In the genomic region with DNA sequence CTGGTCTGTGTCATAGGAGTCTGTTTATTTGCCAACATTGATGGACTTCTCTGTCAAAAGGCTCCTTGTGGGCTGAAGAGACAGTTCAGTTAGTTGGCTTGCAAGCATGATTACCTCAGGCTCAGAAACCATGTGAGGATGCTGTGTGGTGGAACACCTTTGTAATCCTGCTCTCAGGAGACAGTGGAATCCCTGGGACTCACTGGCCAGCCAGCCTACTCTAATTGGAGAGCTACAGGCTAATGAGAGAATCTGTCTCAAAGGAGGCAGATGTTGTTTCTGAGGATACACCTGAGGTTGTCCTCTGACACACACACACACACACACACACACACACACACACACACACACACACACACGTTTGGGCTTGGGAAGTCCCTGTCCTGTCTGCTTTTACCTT, we compare ENCODE assay signal across 22 mouse cellular contexts. TPM values are rescaled to one million over a fixed set of nuclear protein-coding genes. Genes with fewer than 3 reads are reported as not detected.
DNase-seq lines count a peak whose midpoint lies in the region; ATAC-seq and TF ChIP-seq lines count a peak whose summit lies in the region.
"Had no signal": no experiment of that assay in that cellular context is flagged by ENCODE, and none has a peak within 500 bp of the region (broad histone marks: within the 10 kb centered on the region; RNA-seq: fewer than 3 reads in every experiment).

No protein-coding gene starts in this region.

- H3K4me2 ChIP-seq in embryonic facial prominence, embryonic 14.5 days (ENCODE audit: low read depth, low read length), result no peak overlapping the region
- H3K4me2 ChIP-seq in intestine, embryonic 14.5 days (ENCODE audit: low read length), result no peak overlapping the region
- no peak overlapping the region for H3K4me2 ChIP-seq in intestine, postnatal 0 days (replicated peaks; ENCODE audit: low read depth)
- no peak overlapping the region for H3K4me2 ChIP-seq in embryonic facial prominence, embryonic 15.5 days (replicated peaks)

- intact Hi-C loops in gastrocnemius, postnatal 14 days (cut with DNase I; ENCODE audit: low total_unique reads), result no loop called here

- H3K9ac ChIP-seq in embryonic facial prominence, embryonic 14.5 days (ENCODE audit: low read depth, low read length), result no peak overlapping the region
- no peak overlapping the region for H3K9ac ChIP-seq in intestine, embryonic 14.5 days (ENCODE audit: low read length)
- no peak overlapping the region for H3K9ac ChIP-seq in intestine, postnatal 0 days (ENCODE audit: low read depth, low read length)
- H3K9ac ChIP-seq in embryonic facial prominence, embryonic 15.5 days, result no peak overlapping the region

- no peaks in the 10 kb centered on the region for H3K9me3 ChIP-seq in embryonic facial prominence, embryonic 14.5 days (ENCODE audit: control insufficient read depth, low read length)
- H3K9me3 ChIP-seq in embryonic facial prominence, embryonic 10.5 days, result no peaks in the 10 kb centered on the region
- no peaks in the 10 kb centered on the region for H3K9me3 ChIP-seq in intestine, embryonic 14.5 days (ENCODE audit: control insufficient read depth, low read length)
- no peaks in the 10 kb centered on the region for H3K9me3 ChIP-seq in intestine, postnatal 0 days (ENCODE audit: control insufficient read depth)
- no peaks in the 10 kb centered on the region for H3K9me3 ChIP-seq in embryonic facial prominence, embryonic 15.5 days (replicated peaks)
- H3K9me3 ChIP-seq: G1E had no signal

- no peaks in the 10 kb centered on the region for H3K4me1 ChIP-seq in embryonic facial prominence, embryonic 14.5 days (ENCODE audit: control insufficient read depth, insufficient read depth, low read length)
- no peaks in the 10 kb centered on the region for H3K4me1 ChIP-seq in embryonic facial prominence, embryonic 10.5 days
- no peaks in the 10 kb centered on the region for H3K4me1 ChIP-seq in intestine, embryonic 14.5 days (replicated peaks; ENCODE audit: control insufficient read depth, insufficient read depth, low read length)
- H3K4me1 ChIP-seq in intestine, postnatal 0 days (replicated peaks; ENCODE audit: control insufficient read depth, insufficient read depth, low read length), result no peaks in the 10 kb centered on the region
- no peaks in the 10 kb centered on the region for H3K4me1 ChIP-seq in embryonic facial prominence, embryonic 15.5 days

- TF ChIP-seq CTCF in intestine, postnatal 0 days (IDR thresholded peaks at IDR 0.05; ENCODE audit: low read depth), result no peak
- no peak for TF ChIP-seq CTCF in Patski (IDR thresholded peaks at IDR 0.05)

- no peak overlapping the region for H3K4me3 ChIP-seq in embryonic facial prominence, embryonic 14.5 days (ENCODE audit: low read depth, low read length)
- no peak overlapping the region for H3K4me3 ChIP-seq in embryonic facial prominence, embryonic 10.5 days
- H3K4me3 ChIP-seq in intestine, embryonic 14.5 days (ENCODE audit: low read depth, low read length), result no peak overlapping the region
- no peak overlapping the region for H3K4me3 ChIP-seq in intestine, postnatal 0 days (ENCODE audit: low read depth, low read length)
- no peak overlapping the region for H3K4me3 ChIP-seq in embryonic facial prominence, embryonic 15.5 days (replicated peaks)

- in situ Hi-C loops in Patski (cut with MboI; ENCODE audit: low pct_unique_long_range_greater_than_20kb), result no loop called here

- DNase-seq in embryonic facial prominence, embryonic 14.5 days (ENCODE audit: low spot score), result peak; percentile 16
- no peak for DNase-seq in embryonic facial prominence, embryonic 10.5 days (ENCODE audit: low spot score)
- peak; percentile 27 for DNase-seq in intestine, embryonic 14.5 days (ENCODE audit: low spot score)
- DNase-seq in Patski (ENCODE audit: low read depth, low spot score), result peak; percentile 19
- no peak for DNase-seq in embryo, embryonic 10.5 days (ENCODE audit: low spot score)
- no peak for DNase-seq in gastrocnemius, postnatal 14 days
- DNase-seq: adrenal gland, adult 2 months; adrenal gland, adult 8-10 months; adrenal gland, postnatal 10 days; adrenal gland, postnatal 14 days; adrenal gland, postnatal 25 days; adrenal gland, postnatal 36 days; B cell, adult 2 months; cerebellum, adult 11 months; cerebellum, adult 11-12 months; cerebellum, adult 18-20 months had no signal

- POLR2A ChIA-PET in Patski (lab: Charles Lee), result interaction anchor here (0.6 to 1.1 kb wide), 4 partner anchors 10 to 61 kb away, joined by 3 to 6 read pairs (median 4); no protein-coding TSS in a partner anchor

- H3K36me3 ChIP-seq in embryonic facial prominence, embryonic 14.5 days (ENCODE audit: control insufficient read depth, insufficient read depth, low read length), result no peaks in the 10 kb centered on the region
- no peaks in the 10 kb centered on the region for H3K36me3 ChIP-seq in embryonic facial prominence, embryonic 10.5 days (replicated peaks)
- H3K36me3 ChIP-seq in intestine, embryonic 14.5 days (ENCODE audit: control insufficient read depth, insufficient read depth, low read length), result no peaks in the 10 kb centered on the region
- no peaks in the 10 kb centered on the region for H3K36me3 ChIP-seq in intestine, postnatal 0 days (ENCODE audit: control insufficient read depth, insufficient read depth)
- no peaks in the 10 kb centered on the region for H3K36me3 ChIP-seq in embryonic facial prominence, embryonic 15.5 days
- H3K36me3 ChIP-seq: G1E had no signal

- H3K27ac ChIP-seq in embryonic facial prominence, embryonic 14.5 days (replicated peaks; ENCODE audit: low read depth, low read length), result no peak overlapping the region
- no peak overlapping the region for H3K27ac ChIP-seq in embryonic facial prominence, embryonic 10.5 days (replicated peaks)
- H3K27ac ChIP-seq in intestine, embryonic 14.5 days (ENCODE audit: low read depth), result no peak overlapping the region
- H3K27ac ChIP-seq in intestine, postnatal 0 days (ENCODE audit: low read depth, low read length), result no peak overlapping the region
- no peak overlapping the region for H3K27ac ChIP-seq in embryonic facial prominence, embryonic 15.5 days (replicated peaks)

- peak; percentile 75; the same call in 1 of the 2 replicates for ATAC-seq in embryonic facial prominence, embryonic 14.5 days (ENCODE audit: low read depth)
- ATAC-seq in intestine, embryonic 14.5 days (replicated peaks; ENCODE audit: low FRiP score, low TSS enrichment, low read depth), result no peak
- no peak for ATAC-seq in intestine, postnatal 0 days
- peak; percentile 34 for ATAC-seq in Patski
- ATAC-seq in embryonic facial prominence, embryonic 15.5 days (ENCODE audit: insufficient number of reproducible peaks, low FRiP score, low TSS enrichment, low read depth), result peak; percentile 60; the same call in 1 of the 2 replicates
- ATAC-seq: activated CD4-positive, CD25-positive, alpha-beta regulatory T cell, adult 4 months; CD4-positive, CD25-positive, alpha-beta regulatory T cell, adult 4 months had no signal

- CTCF ChIA-PET in Patski (lab: Charles Lee), result no interaction called here

- no peaks in the 10 kb centered on the region for H3K27me3 ChIP-seq in embryonic facial prominence, embryonic 14.5 days (replicated peaks; ENCODE audit: control insufficient read depth, insufficient read depth, low read length)
- H3K27me3 ChIP-seq in embryonic facial prominence, embryonic 10.5 days (replicated peaks; ENCODE audit: low read depth, poor library complexity, severe bottlenecking), result no peaks in the 10 kb centered on the region
- H3K27me3 ChIP-seq in intestine, embryonic 14.5 days (replicated peaks; ENCODE audit: control insufficient read depth, insufficient read depth, low read length), result no peaks in the 10 kb centered on the region
- H3K27me3 ChIP-seq in intestine, postnatal 0 days (replicated peaks; ENCODE audit: control insufficient read depth, insufficient read depth, low read length), result no peaks in the 10 kb centered on the region
- no peaks in the 10 kb centered on the region for H3K27me3 ChIP-seq in Patski
- H3K27me3 ChIP-seq in embryonic facial prominence, embryonic 15.5 days, result no peaks in the 10 kb centered on the region
- H3K27me3 ChIP-seq: CH12.LX had no signal

- WGBS in embryonic facial prominence, embryonic 14.5 days, result 67% methylated on average over 1 of the region's 1 CpGs
- 85% methylated on average over 1 of the region's 1 CpGs for WGBS in embryonic facial prominence, embryonic 10.5 days
- WGBS in intestine, embryonic 14.5 days, result 89% methylated on average over 1 of the region's 1 CpGs
- WGBS in intestine, postnatal 0 days, result 45% methylated on average over 1 of the region's 1 CpGs
- 62% methylated on average over 1 of the region's 1 CpGs for WGBS in embryonic facial prominence, embryonic 15.5 days

RNA-seq across cellular contexts. Expression of gene Atp1b1, which starts 51.1 kb away (rescaled TPM):
- 37.0 and 44.0 TPM in 2 replicates for polyA plus RNA-seq in embryonic facial prominence, embryonic 14.5 days (2014; fragmentation: Nextera tagmentation; extraction: Ambion mirVana)
- 6.9 and 7.4 TPM in 2 replicates for polyA plus RNA-seq in embryonic facial prominence, embryonic 10.5 days (2016; fragmentation: Nextera tagmentation; extraction: Ambion mirVana)
- 89.7 and 101 TPM in 2 replicates for polyA plus RNA-seq in intestine, embryonic 14.5 days (2014; fragmentation: Nextera tagmentation; extraction: Ambion mirVana)
- 227 and 233 TPM in 2 replicates for polyA plus RNA-seq in intestine, postnatal 0 days (2015; fragmentation: Nextera tagmentation; extraction: Ambion mirVana)
- 1,457 TPM for polyA plus RNA-seq in Patski (2021)
- polyA plus RNA-seq in embryonic facial prominence, embryonic 15.5 days (2015; fragmentation: Nextera tagmentation; extraction: Ambion mirVana), result 46.1 and 49.7 TPM in 2 replicates
- 100 to 1,000 TPM; 147 to 159 TPM for total RNA-seq in gastrocnemius, postnatal 14 days (2021)
- polyA plus RNA-seq: G1E had no signal

Comparison
In these comparisons a context has a peak if more than half of its experiments do, and no peak if none do; other contexts are left out.
1. DNase-seq: peak in embryonic facial prominence, embryonic 14.5 days (single experiment), intestine, embryonic 14.5 days (single experiment) and Patski (single experiment); none in embryonic facial prominence, embryonic 10.5 days (single experiment), embryo, embryonic 10.5 days (single experiment) and gastrocnemius, postnatal 14 days (single experiment).
2. ATAC-seq: peak in embryonic facial prominence, embryonic 14.5 days (single experiment), Patski (single experiment) and embryonic facial prominence, embryonic 15.5 days (single experiment); none in intestine, embryonic 14.5 days (single experiment) and intestine, postnatal 0 days (single experiment).